Mouse (Mus musculus): Measurements from ENCODE around the gene Ppfia2.

Ppfia2 gene

GRCm38 (mm10) chr10:106665221-106665620 lies 195.1 kb downstream of the Ppfia2 start:
- no peak for DNase-seq (ENCODE audit: low read depth, low spot score)

GRCm38 (mm10) chr10:106670170-106670569 lies 200.0 kb downstream of the Ppfia2 start:
- no peak for DNase-seq (ENCODE audit: low read depth, low spot score)

DNA sequence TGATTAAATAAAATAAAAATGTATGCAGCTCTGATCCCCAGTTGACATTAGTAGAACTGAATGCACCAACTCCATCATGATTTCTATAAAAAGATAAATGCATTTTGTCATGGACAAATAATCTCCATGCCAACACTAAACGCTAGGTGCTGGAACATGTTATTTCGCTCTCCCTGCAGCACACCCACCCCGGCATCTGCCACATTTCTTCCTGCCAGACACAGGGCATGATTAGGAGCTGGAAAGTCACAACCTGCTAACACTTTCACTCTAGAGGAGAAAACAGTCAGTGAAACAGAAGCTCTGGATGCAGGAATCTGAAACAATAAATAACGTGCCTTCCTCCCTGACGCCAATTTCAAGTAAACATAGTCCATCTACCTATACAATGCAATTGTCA lies 211.3 kb downstream of the Ppfia2 start:
- no peak for DNase-seq (ENCODE audit: low read depth, low spot score)

- no peak for DNase-seq (ENCODE audit: low read depth, low spot score)
Measured at GRCm38 (mm10) chr10:106685519-106685918, 215.4 kb downstream of the Ppfia2 start.

DNA sequence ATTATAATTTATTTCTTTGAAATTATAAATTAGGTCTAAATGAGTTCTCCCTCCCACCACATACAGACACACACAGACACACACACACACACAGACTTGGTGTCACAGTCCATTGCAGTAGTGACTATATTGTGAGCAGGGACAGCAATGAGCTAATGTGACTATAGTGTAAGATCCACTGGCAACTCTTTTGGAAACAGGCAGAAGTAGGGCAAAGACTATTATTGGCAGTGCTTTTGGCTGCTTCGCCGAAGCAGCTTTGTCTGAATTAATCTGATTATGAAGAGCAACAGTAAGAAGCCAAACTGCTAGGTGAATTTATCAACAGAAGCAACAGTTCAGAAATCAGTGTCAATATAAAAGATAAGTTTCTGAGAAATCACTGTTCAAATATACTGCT lies 249.8 kb downstream of the Ppfia2 start:
- DNase-seq (ENCODE audit: low read depth, low spot score), result no peak

DNA sequence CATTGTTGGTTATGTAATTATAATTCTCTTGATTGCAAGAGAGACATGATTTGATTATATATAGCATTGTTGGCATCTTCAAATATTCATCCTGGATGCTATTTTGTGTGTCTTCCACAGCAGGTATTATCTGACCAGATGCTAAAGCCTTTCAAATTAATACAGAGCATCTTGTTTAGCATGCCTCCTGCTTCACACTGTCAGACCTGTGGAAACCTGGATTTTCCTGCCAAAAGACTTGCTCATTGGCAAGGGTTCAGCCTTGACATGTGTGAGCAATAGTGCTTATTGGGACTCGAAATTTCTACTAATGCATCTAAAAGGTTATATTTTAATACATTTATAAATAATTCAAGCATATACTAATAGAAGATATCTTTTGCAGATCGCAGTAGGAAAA lies 262.1 kb downstream of the Ppfia2 start:
- DNase-seq (ENCODE audit: low read depth, low spot score), result no peak

- no peak for DNase-seq (ENCODE audit: low read depth, low spot score)
Measured at GRCm38 (mm10) chr10:106736230-106737063, 266.3 kb downstream of the Ppfia2 start.

- no peak for DNase-seq (ENCODE audit: low read depth, low spot score)
Measured at GRCm38 (mm10) chr10:106738190-106738589, 268.1 kb downstream of the Ppfia2 start.

DNA sequence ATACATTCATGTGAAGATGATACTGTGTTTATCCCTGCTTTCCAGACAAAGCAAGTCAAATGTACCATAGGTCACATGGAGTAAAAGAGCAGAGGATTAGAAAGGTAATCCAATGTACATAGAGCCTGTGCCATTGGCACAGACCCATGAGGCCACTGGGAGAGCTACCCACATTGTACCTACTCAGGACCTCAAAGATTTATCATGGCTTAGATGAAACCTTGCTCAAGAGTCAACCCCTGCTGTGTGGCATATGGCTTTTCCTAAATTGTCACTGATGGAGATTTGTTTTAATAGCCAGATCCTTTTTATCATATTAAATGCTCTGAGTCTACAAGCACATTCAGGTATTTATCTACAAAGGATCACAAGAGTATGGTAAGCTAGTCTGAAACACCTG lies 274.8 kb downstream of the Ppfia2 start:
- no peak for DNase-seq (ENCODE audit: low read depth, low spot score)

GRCm38 (mm10) chr10:106761061-106761460 lies 290.9 kb downstream of the Ppfia2 start:
- DNase-seq (ENCODE audit: low read depth, low spot score), result no peak

DNA sequence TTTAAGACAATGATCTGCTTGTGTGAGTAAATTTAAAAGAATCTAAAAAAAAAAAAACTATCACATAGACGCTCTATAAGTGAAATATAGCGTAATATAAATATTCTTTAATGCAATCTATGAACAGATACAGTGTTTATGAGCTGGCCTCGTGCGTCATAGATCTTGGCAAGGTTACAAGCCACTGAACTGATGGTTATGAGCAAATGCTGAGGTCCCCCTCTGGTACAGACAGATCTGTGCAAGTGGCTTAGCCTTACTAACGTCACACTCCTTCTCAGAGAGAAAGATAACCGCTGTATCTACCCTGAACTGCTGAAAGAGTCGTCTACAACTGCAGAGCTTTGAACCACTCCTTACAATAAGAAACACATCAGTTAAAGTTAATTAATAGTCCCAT lies 293.6 kb downstream of the Ppfia2 start:
- no peak for DNase-seq (ENCODE audit: low read depth, low spot score)

- no peak for DNase-seq (ENCODE audit: low read depth, low spot score)
Measured at GRCm38 (mm10) chr10:106775571-106775970, 305.4 kb downstream of the Ppfia2 start.

- no peak for DNase-seq (ENCODE audit: low read depth, low spot score)
Measured at GRCm38 (mm10) chr10:106815447-106815846, 345.3 kb downstream of the Ppfia2 start.

DNA sequence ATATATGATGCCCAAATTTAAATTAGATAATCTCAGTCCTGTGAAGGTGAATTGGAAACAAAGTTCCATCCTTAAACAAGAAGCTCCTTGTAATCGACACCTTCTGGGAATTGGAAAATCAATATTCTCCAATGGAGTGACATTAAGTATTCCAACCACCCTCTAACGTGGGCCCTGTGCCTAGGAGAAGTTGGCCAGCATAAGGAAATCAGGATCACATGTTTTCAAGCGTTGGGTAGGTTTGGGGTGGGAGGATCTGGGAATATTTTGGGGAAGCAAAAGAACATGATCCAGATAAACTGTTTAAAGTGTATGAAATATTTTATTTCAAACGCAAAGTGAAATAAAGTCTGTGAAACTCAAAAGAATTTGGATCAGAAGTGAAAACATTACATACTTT lies 348.2 kb downstream of the Ppfia2 start:
- DNase-seq (ENCODE audit: low read depth, low spot score), result no peak

- DNase-seq (ENCODE audit: low read depth, low spot score), result no peak
Measured at GRCm38 (mm10) chr10:106824215-106824614, 354.1 kb downstream of the Ppfia2 start.

GRCm38 (mm10) chr10:106838476-106838875 lies 368.3 kb downstream of the Ppfia2 start:
- DNase-seq (ENCODE audit: low read depth, low spot score), result no peak

- DNase-seq (ENCODE audit: low read depth, low spot score), result no peak
Measured at GRCm38 (mm10) chr10:106858106-106858505, 388.0 kb downstream of the Ppfia2 start.

- DNase-seq (ENCODE audit: low read depth, low spot score), result no peak
Measured at GRCm38 (mm10) chr10:106870233-106870632, 400.1 kb downstream of the Ppfia2 start.

DNA sequence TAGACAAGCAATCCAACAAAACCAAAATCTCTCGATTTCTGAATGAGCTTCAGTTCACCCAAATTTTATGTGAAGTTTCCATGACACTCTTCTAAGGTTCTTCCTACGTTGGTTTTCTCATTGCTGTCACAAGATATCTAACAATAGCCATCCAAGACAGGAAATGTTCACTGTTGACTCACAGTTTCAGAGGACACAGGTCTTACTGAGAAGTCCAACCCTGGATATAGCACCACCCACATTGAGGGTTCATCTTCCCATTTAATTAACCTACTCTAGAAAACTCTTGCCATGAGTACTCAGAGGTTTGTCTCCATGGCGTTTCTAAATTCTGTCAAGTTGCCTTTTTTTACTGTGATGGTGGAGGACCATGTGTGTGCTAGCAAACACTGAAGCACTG lies 401.7 kb downstream of the Ppfia2 start:
- no peak for DNase-seq (ENCODE audit: low read depth, low spot score)

DNA sequence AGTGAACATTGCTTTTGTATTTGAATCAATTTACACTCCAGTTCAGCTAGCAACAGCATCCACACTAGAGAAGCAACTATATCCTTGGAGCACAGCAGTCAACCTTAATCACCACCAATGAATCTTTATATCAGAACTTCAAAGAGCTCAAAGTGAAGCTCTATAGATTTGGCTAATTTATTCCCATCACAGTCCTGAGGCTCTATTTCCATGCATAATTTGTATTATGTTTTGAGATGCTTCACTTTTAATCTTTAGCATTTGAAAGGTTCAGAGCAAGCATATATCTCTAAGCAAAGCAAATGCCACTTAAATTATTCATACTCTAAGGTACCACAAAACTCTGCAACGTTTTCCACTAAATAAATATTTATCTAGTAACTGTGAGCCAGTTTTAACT lies 402.6 kb downstream of the Ppfia2 start:
- DNase-seq (ENCODE audit: low read depth, low spot score), result no peak

DNA sequence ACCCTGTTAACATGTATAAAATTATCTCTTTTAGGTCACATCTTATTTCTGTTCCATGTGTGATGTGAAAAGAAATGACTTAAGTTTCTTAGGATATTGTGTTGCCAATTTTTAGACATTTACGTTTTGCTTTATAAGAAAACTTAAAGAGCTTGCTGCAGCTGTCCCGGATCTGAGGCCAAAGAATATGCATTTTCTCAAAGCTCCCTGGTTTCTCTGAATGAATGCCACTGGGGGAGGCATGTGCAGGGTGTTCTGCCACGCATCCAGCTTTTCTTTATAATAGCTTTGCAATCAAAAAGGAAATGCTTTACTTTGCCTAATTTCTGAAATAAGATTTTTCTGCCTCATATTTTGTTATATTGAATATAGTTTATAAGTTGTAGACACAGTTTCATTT lies 411.2 kb downstream of the Ppfia2 start:
- DNase-seq (ENCODE audit: low read depth, low spot score), result no peak

- no peak for DNase-seq (ENCODE audit: low read depth, low spot score)
Measured at GRCm38 (mm10) chr10:106896351-106896750, 426.2 kb downstream of the Ppfia2 start.

DNA sequence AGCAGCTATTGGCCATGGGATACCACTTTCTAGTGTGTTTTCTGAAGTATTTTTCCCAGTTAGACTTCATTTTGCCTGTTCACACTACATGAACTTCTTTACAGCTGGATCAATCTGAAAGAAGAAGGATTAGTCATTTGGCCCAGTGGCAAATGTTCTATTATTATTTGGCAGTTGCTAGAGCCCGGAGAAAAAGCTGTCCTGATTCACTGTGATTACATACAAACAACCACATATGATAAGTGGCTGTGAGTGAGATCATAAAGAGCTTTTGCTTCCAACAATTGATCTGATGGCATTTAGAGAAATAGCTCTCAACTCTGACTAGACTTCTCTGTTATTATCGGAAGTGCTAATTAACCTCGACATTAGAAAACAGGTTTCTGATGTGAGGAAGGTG lies 440.0 kb downstream of the Ppfia2 start:
- DNase-seq (ENCODE audit: low read depth, low spot score), result no peak

GRCm38 (mm10) chr10:106913032-106913431 lies 442.9 kb downstream of the Ppfia2 start:
- peak; percentile 46 for DNase-seq (ENCODE audit: low read depth, low spot score)

Data from forelimb bud, embryonic 11.5 days (tissue).